ENCODE assay signal across 8 mouse cellular contexts in the genomic region with DNA sequence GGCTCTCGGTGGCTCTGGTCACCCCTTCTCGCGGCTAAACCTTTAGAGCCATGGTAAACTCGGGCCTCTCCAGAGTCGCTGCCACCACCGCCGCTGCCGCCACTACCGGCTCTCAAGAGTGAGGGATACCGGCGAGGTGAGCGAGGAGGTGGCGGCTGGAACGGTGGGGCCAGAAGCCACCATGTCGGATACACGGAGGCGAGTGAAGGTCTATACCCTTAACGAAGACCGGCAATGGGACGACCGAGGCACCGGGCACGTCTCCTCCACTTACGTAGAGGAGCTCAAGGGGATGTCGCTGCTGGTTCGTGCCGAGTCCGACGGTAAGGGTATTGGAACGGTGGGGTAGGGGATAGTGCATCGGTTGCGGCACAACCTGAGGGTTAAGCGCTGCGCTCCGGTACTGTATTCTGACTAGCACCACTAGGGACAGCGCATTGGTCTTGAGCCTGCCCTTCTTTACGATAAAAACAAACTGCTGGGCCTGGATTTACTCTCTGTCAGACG. TPM values are rescaled to one million over a fixed set of nuclear protein-coding genes. Genes with fewer than 3 reads are reported as not detected.
DNase-seq lines count a peak whose midpoint lies in the region; ATAC-seq and TF ChIP-seq lines count a peak whose summit lies in the region.

No protein-coding gene starts in this region.

- peak; percentile 82 for ATAC-seq in Patski
- peak; percentile 63 for ATAC-seq in forebrain, postnatal 0 days
- ATAC-seq in hindbrain, embryonic 12.5 days (ENCODE audit: low FRiP score) = peak; percentile 80

- under 1% methylated on average over 38 of the region's 38 CpGs for WGBS in forebrain, postnatal 0 days
- WGBS in hindbrain, embryonic 12.5 days = under 1% methylated on average over 38 of the region's 38 CpGs
- WGBS in macrophage (ENCODE audit: missing documents) = 0% methylated on average over 38 of the region's 38 CpGs

- in situ Hi-C loops in Patski (cut with MboI; ENCODE audit: low pct_unique_long_range_greater_than_20kb) = no loop called here

- peaks cover 12% of the 10 kb centered on the region for H3K4me1 ChIP-seq in forebrain, postnatal 0 days (ENCODE audit: insufficient read depth)
- peaks cover 16% of the 10 kb centered on the region for H3K4me1 ChIP-seq in hindbrain, embryonic 12.5 days

- no peaks in the 10 kb centered on the region for H3K36me3 ChIP-seq in forebrain, postnatal 0 days (ENCODE audit: insufficient read depth)
- H3K36me3 ChIP-seq in hindbrain, embryonic 12.5 days = no peaks in the 10 kb centered on the region
- H3K36me3 ChIP-seq in macrophage (ENCODE audit: inconsistent target) = peaks cover 11% of the 10 kb centered on the region; the same call in 1 of the 2 replicates

- H3K79me2 ChIP-seq in macrophage (ENCODE audit: inconsistent target) = peaks cover 62% of the 10 kb centered on the region

- H3K27ac ChIP-seq in forebrain, postnatal 0 days (ENCODE audit: low read depth, low read length) = peak overlapping the region; percentile 100
- H3K27ac ChIP-seq in hindbrain, embryonic 12.5 days = peak overlapping the region; percentile 94
- peak overlapping the region; percentile 94 for H3K27ac ChIP-seq in macrophage

- no peak for TF ChIP-seq CTCF in Patski (IDR thresholded peaks at IDR 0.05)
- TF ChIP-seq CTCF in forebrain, postnatal 0 days (IDR thresholded peaks at IDR 0.05; ENCODE audit: low read depth) = peak; percentile 67

- H3K27me3 ChIP-seq in Patski = no peaks in the 10 kb centered on the region
- H3K27me3 ChIP-seq in forebrain, postnatal 0 days (ENCODE audit: insufficient read depth, low read length) = no peaks in the 10 kb centered on the region
- H3K27me3 ChIP-seq in hindbrain, embryonic 12.5 days = no peaks in the 10 kb centered on the region

- DNase-seq in Patski (ENCODE audit: low read depth, low spot score) = peak; percentile 10
- DNase-seq in cerebellum, adult 18-20 months = peak; percentile 60 to 63
- DNase-seq in forebrain, postnatal 0 days = peak; percentile 79
- DNase-seq in left cerebral cortex, adult 11 months (ENCODE audit: low spot score) = peak; percentile 47
- peak; percentile 80 for DNase-seq in retina, postnatal 1 day
- peak; percentile 71 for DNase-seq in yolk sac, embryonic 10.5 days (ENCODE audit: low spot score)

- H3K4me2 ChIP-seq in forebrain, postnatal 0 days (ENCODE audit: low read depth) = peak overlapping the region; percentile 60
- peak overlapping the region; percentile 68 for H3K4me2 ChIP-seq in hindbrain, embryonic 12.5 days (replicated peaks)

- peak overlapping the region; percentile 99 for H3K4me3 ChIP-seq in forebrain, postnatal 0 days (ENCODE audit: low read depth, low read length)
- peak overlapping the region; percentile 94 for H3K4me3 ChIP-seq in hindbrain, embryonic 12.5 days
- peak overlapping the region; percentile 99 for H3K4me3 ChIP-seq in macrophage (ENCODE audit: inconsistent target)

- peak overlapping the region; percentile 99 for H3K9ac ChIP-seq in forebrain, postnatal 0 days
- H3K9ac ChIP-seq in hindbrain, embryonic 12.5 days = peak overlapping the region; percentile 93

- POLR2A ChIA-PET in Patski (lab: Charles Lee) = interaction anchor here (0.6 kb wide), 2 partner anchors 22 to 243 kb away, joined by 3 read pairs; no protein-coding TSS in a partner anchor

- no peaks in the 10 kb centered on the region for H3K9me3 ChIP-seq in forebrain, postnatal 0 days (ENCODE audit: low read length)
- no peaks in the 10 kb centered on the region for H3K9me3 ChIP-seq in hindbrain, embryonic 12.5 days (replicated peaks)

- CTCF ChIA-PET in Patski (lab: Charles Lee) = interaction anchor here (1.4 kb wide), 1 partner anchor 12 kb away, joined by 3 read pairs; no protein-coding TSS in a partner anchor

RNA-seq across cellular contexts. Expression of gene Ppp4r3b, which starts 0.5 kb away (rescaled TPM):
- polyA plus RNA-seq in Patski (2021) = 58.3 TPM
- total RNA-seq in forebrain, postnatal 0 days (2014; rRNA removed) = 52.5 and 57.6 TPM in 2 replicates
- polyA plus RNA-seq in forebrain, postnatal 0 days (2015; fragmentation: Nextera tagmentation; extraction: Ambion mirVana) = 47.5 and 56.8 TPM in 2 replicates
- polyA plus RNA-seq in hindbrain, embryonic 12.5 days (2016; fragmentation: Nextera tagmentation; extraction: Ambion mirVana) = 106 and 114 TPM in 2 replicates
- total RNA-seq in macrophage (2018; cell fraction: chromatin; rRNA removed) = 100 to 1,000 TPM in 2 of 26 experiments, 10 to 100 TPM in 24; 50.2 to 103 (median 82.6) TPM
- total RNA-seq in macrophage (2018; cell fraction: cytosol; rRNA removed) = 10 to 100 TPM; 35.1 to 59.1 (median 50.9) TPM
- 100 to 1,000 TPM in 1 of 26 experiments, 10 to 100 TPM in 25; 43.6 to 100 (median 66.0) TPM for total RNA-seq in macrophage (2018; cell fraction: nucleus; rRNA removed)
- 30.5 to 42.1 TPM (median 41.2 TPM) in 3 replicates for polyA plus RNA-seq in macrophage (2018)

RNA-seq across cellular contexts. Expression of gene Pnpt1, which starts 42.6 kb away (rescaled TPM):
- polyA plus RNA-seq in Patski (2021) = 75.9 TPM
- total RNA-seq in forebrain, postnatal 0 days (2014; rRNA removed) = 24.7 and 28.1 TPM in 2 replicates
- polyA plus RNA-seq in forebrain, postnatal 0 days (2015; fragmentation: Nextera tagmentation; extraction: Ambion mirVana) = 15.8 and 19.6 TPM in 2 replicates
- 33.6 and 33.7 TPM in 2 replicates for polyA plus RNA-seq in hindbrain, embryonic 12.5 days (2016; fragmentation: Nextera tagmentation; extraction: Ambion mirVana)
- 100 to 1,000 TPM in 11 of 26 experiments, 10 to 100 TPM in 15; 21.8 to 174 (median 76.2) TPM for total RNA-seq in macrophage (2018; cell fraction: chromatin; rRNA removed)
- 10 to 100 TPM; 14.3 to 49.3 (median 25.1) TPM for total RNA-seq in macrophage (2018; cell fraction: cytosol; rRNA removed)
- total RNA-seq in macrophage (2018; cell fraction: nucleus; rRNA removed) = 100 to 1,000 TPM in 1 of 26 experiments, 10 to 100 TPM in 25; 13.7 to 145 (median 53.5) TPM
- 27.9 to 38.9 TPM (median 30.4 TPM) in 3 replicates for polyA plus RNA-seq in macrophage (2018)

Comparison
In these comparisons a context has a peak if more than half of its experiments do, and no peak if none do; other contexts are left out.
1. Peak in every context shown above with its lines: DNase-seq, ATAC-seq, H3K4me3 ChIP-seq and H3K27ac ChIP-seq.
2. DNase-seq: peak in every context shown above with its lines; median percentile 80 in retina, postnatal 1 day; 79 in forebrain, postnatal 0 days; 71 in yolk sac, embryonic 10.5 days; 62 in cerebellum, adult 18-20 months; 47 in left cerebral cortex, adult 11 months; 10 in Patski.